Comparison of ENCODE assay signal across 9 mouse cellular contexts in genomic region chr7:19301461-19302263, GRCm38 (mm10). TPM values are rescaled to one million over a fixed set of nuclear protein-coding genes. Genes with fewer than 3 reads are reported as not detected.
A peak's percentile ranks its signal among the peaks of the same experiment; 100 is the strongest.
DNase-seq lines count a peak whose midpoint lies in the region; ATAC-seq and TF ChIP-seq lines count a peak whose summit lies in the region.
"Had no signal": no experiment of that assay in that cellular context is flagged by ENCODE, and none has a peak within 500 bp of the region (broad histone marks: within the 10 kb centered on the region; RNA-seq: fewer than 3 reads in every experiment).

No protein-coding gene starts in this region.

- no peaks in the 10 kb centered on the region for H3K36me3 ChIP-seq in heart, embryonic 15.5 days
- no peaks in the 10 kb centered on the region for H3K36me3 ChIP-seq in hindbrain, embryonic 16.5 days (ENCODE audit: control insufficient read depth, insufficient read depth, low read length)
- no peaks in the 10 kb centered on the region for H3K36me3 ChIP-seq in midbrain, postnatal 0 days (ENCODE audit: insufficient read depth, low read length)

- DNase-seq in heart, postnatal 25 days (ENCODE audit: low spot score), result no peak
- no peak for DNase-seq in midbrain, postnatal 0 days (ENCODE audit: low spot score)
- no peak for DNase-seq in adrenal gland, postnatal 14 days
- no peak for DNase-seq in gastrocnemius, postnatal 36 days
- no peak for DNase-seq in urinary bladder, postnatal 36 days (ENCODE audit: low spot score in 2 of 2)

- H3K4me2 ChIP-seq in heart, embryonic 15.5 days, result peak overlapping the region; percentile 53
- H3K4me2 ChIP-seq in hindbrain, embryonic 16.5 days (ENCODE audit: low read length), result peak overlapping the region; percentile 66
- H3K4me2 ChIP-seq in midbrain, postnatal 0 days (ENCODE audit: low read depth, low read length, poor library complexity, severe bottlenecking), result peak overlapping the region; percentile 60

- no peak overlapping the region for H3K27ac ChIP-seq in heart, embryonic 15.5 days
- H3K27ac ChIP-seq in hindbrain, embryonic 16.5 days (ENCODE audit: low read depth, low read length), result no peak overlapping the region
- 0 out of 2 replicates have a peak overlapping the region, but pooled peaks have one; percentile 12 for H3K27ac ChIP-seq in midbrain, postnatal 0 days (ENCODE audit: low read depth, low read length)

- 12% methylated on average over 16 of the region's 16 CpGs for WGBS in heart, embryonic 15.5 days
- WGBS in hindbrain, embryonic 16.5 days, result 11% methylated on average over 16 of the region's 16 CpGs
- 6% methylated on average over 16 of the region's 16 CpGs for WGBS in midbrain, postnatal 0 days

- peak overlapping the region; percentile 1 for H3K9ac ChIP-seq in heart, embryonic 15.5 days
- H3K9ac ChIP-seq in hindbrain, embryonic 16.5 days (ENCODE audit: low read depth, low read length), result peak overlapping the region; percentile 48
- peak overlapping the region; percentile 54 for H3K9ac ChIP-seq in midbrain, postnatal 0 days (replicated peaks; ENCODE audit: low read length, poor library complexity, severe bottlenecking)

- intact Hi-C loops in heart, postnatal 25 days (cut with DNase I), result no loop called here
- intact Hi-C loops in gastrocnemius, postnatal 36 days (cut with DNase I), result no loop called here

- peaks cover 51% of the 10 kb centered on the region for H3K27me3 ChIP-seq in heart, embryonic 15.5 days
- H3K27me3 ChIP-seq in hindbrain, embryonic 16.5 days (replicated peaks; ENCODE audit: control insufficient read depth, insufficient read depth, low read length), result peaks cover 33% of the 10 kb centered on the region
- H3K27me3 ChIP-seq in midbrain, postnatal 0 days (ENCODE audit: insufficient read depth, low read length), result peaks cover 24% of the 10 kb centered on the region

- TF ChIP-seq CTCF in midbrain, postnatal 0 days (IDR thresholded peaks at IDR 0.05), result no peak

- no peaks in the 10 kb centered on the region for H3K9me3 ChIP-seq in heart, embryonic 15.5 days (replicated peaks)
- H3K9me3 ChIP-seq in hindbrain, embryonic 16.5 days (ENCODE audit: control insufficient read depth, low read length), result no peaks in the 10 kb centered on the region
- H3K9me3 ChIP-seq in midbrain, postnatal 0 days (ENCODE audit: low read length), result no peaks in the 10 kb centered on the region

- H3K4me3 ChIP-seq in heart, embryonic 15.5 days, result peak overlapping the region; percentile 55
- peak overlapping the region; percentile 45 for H3K4me3 ChIP-seq in hindbrain, embryonic 16.5 days (ENCODE audit: low read length)
- H3K4me3 ChIP-seq in midbrain, postnatal 0 days (ENCODE audit: low read depth, low read length), result peak overlapping the region; percentile 38

- peaks cover 31% of the 10 kb centered on the region for H3K4me1 ChIP-seq in heart, embryonic 15.5 days (replicated peaks)
- H3K4me1 ChIP-seq in hindbrain, embryonic 16.5 days (ENCODE audit: control insufficient read depth, insufficient read depth, low read depth, low read length), result peaks cover 24% of the 10 kb centered on the region
- peaks cover 7% of the 10 kb centered on the region; the same call in 1 of the 2 replicates for H3K4me1 ChIP-seq in midbrain, postnatal 0 days (ENCODE audit: insufficient read depth, low read length)

- ATAC-seq in heart, embryonic 15.5 days (replicated peaks; ENCODE audit: insufficient number of reproducible peaks, insufficient read depth, low FRiP score, low read depth), result no peak
- peak; percentile 3; the same call in 1 of the 2 replicates for ATAC-seq in common myeloid progenitor, adult 5-6 weeks (replicated peaks; ENCODE audit: low read depth, poor library complexity, severe bottlenecking)
- no peak for ATAC-seq in hindbrain, embryonic 16.5 days
- no peak for ATAC-seq in midbrain, postnatal 0 days (ENCODE audit: low FRiP score)

RNA-seq across cellular contexts. Expression of gene Fosb, which starts 8.2 kb away (rescaled TPM):
- polyA plus RNA-seq in heart, embryonic 15.5 days (2015; fragmentation: Nextera tagmentation; extraction: Ambion mirVana), result 0.20 and 0.47 TPM in 2 replicates
- total RNA-seq in heart, postnatal 25 days (2021), result under 1 TPM; 0.59 to 0.81 TPM
- 61.8 and 98.3 TPM in 2 replicates for total RNA-seq in common myeloid progenitor, adult 5-6 weeks (2017)
- 0.06 and 0.10 TPM in 2 replicates for polyA plus RNA-seq in hindbrain, embryonic 16.5 days (2015; fragmentation: Nextera tagmentation; extraction: Ambion mirVana)
- 0.38 and 0.66 TPM in 2 replicates for total RNA-seq in midbrain, postnatal 0 days (2014; rRNA removed)
- polyA plus RNA-seq in midbrain, postnatal 0 days (2015; fragmentation: Nextera tagmentation; extraction: Ambion mirVana), result 0.10 and 0.11 TPM in 2 replicates
- total RNA-seq in adrenal gland, postnatal 14 days (2021), result 2.1 and 22.4 TPM in 2 replicates
- total RNA-seq in gastrocnemius, postnatal 36 days (2021), result under 1 TPM; 0.15 to 0.31 TPM

RNA-seq across cellular contexts. Expression of gene Rtn2, which starts 19.2 kb away (rescaled TPM):
- 27.2 TPM in 2 replicates for polyA plus RNA-seq in heart, embryonic 15.5 days (2015; fragmentation: Nextera tagmentation; extraction: Ambion mirVana)
- total RNA-seq in heart, postnatal 25 days (2021), result 100 to 1,000 TPM; 124 to 136 TPM
- total RNA-seq in common myeloid progenitor, adult 5-6 weeks (2017), result 0.14 TPM in 1 of 2 replicates, not detected in the other
- 124 and 126 TPM in 2 replicates for polyA plus RNA-seq in hindbrain, embryonic 16.5 days (2015; fragmentation: Nextera tagmentation; extraction: Ambion mirVana)
- 160 and 172 TPM in 2 replicates for total RNA-seq in midbrain, postnatal 0 days (2014; rRNA removed)
- 104 and 107 TPM in 2 replicates for polyA plus RNA-seq in midbrain, postnatal 0 days (2015; fragmentation: Nextera tagmentation; extraction: Ambion mirVana)
- total RNA-seq in adrenal gland, postnatal 14 days (2021), result 6.0 and 7.9 TPM in 2 replicates
- total RNA-seq in gastrocnemius, postnatal 36 days (2021), result 1,000 to 10,000 TPM in 1 of 2 experiments, 100 to 1,000 TPM in 1; 974 to 1,054 TPM

RNA-seq across cellular contexts. Expression of gene Ppm1n, which starts 21.8 kb away (rescaled TPM):
- 0.11 and 0.16 TPM in 2 replicates for polyA plus RNA-seq in heart, embryonic 15.5 days (2015; fragmentation: Nextera tagmentation; extraction: Ambion mirVana)
- not detected for total RNA-seq in heart, postnatal 25 days (2021)
- total RNA-seq in common myeloid progenitor, adult 5-6 weeks (2017), result not detected in 2 replicates
- polyA plus RNA-seq in hindbrain, embryonic 16.5 days (2015; fragmentation: Nextera tagmentation; extraction: Ambion mirVana), result 0.79 and 1.5 TPM in 2 replicates
- 1.8 and 2.2 TPM in 2 replicates for total RNA-seq in midbrain, postnatal 0 days (2014; rRNA removed)
- polyA plus RNA-seq in midbrain, postnatal 0 days (2015; fragmentation: Nextera tagmentation; extraction: Ambion mirVana), result 1.2 and 1.4 TPM in 2 replicates
- 0.19 TPM in 1 of 2 replicates, not detected in the other for total RNA-seq in adrenal gland, postnatal 14 days (2021)
- total RNA-seq in gastrocnemius, postnatal 36 days (2021), result under 1 TPM in 1 of 2 experiments, not detected in 1; 0.35 TPM
- polyA plus RNA-seq: erythroblast, embryonic 14.5 days had no signal

RNA-seq across cellular contexts. Expression of gene Vasp, which starts 30.0 kb away (rescaled TPM):
- 81.2 and 81.6 TPM in 2 replicates for polyA plus RNA-seq in heart, embryonic 15.5 days (2015; fragmentation: Nextera tagmentation; extraction: Ambion mirVana)
- 10 to 100 TPM; 35.7 to 39.4 TPM for total RNA-seq in heart, postnatal 25 days (2021)
- 47.6 and 61.7 TPM in 2 replicates for total RNA-seq in common myeloid progenitor, adult 5-6 weeks (2017)
- polyA plus RNA-seq in hindbrain, embryonic 16.5 days (2015; fragmentation: Nextera tagmentation; extraction: Ambion mirVana), result 39.9 and 42.9 TPM in 2 replicates
- 50.9 and 56.9 TPM in 2 replicates for total RNA-seq in midbrain, postnatal 0 days (2014; rRNA removed)
- polyA plus RNA-seq in midbrain, postnatal 0 days (2015; fragmentation: Nextera tagmentation; extraction: Ambion mirVana), result 31.4 and 32.3 TPM in 2 replicates
- total RNA-seq in adrenal gland, postnatal 14 days (2021), result 62.0 and 79.0 TPM in 2 replicates
- 10 to 100 TPM; 15.9 to 20.6 TPM for total RNA-seq in gastrocnemius, postnatal 36 days (2021)

RNA-seq across cellular contexts. Expression of gene Ercc1, which starts 42.9 kb away (rescaled TPM):
- polyA plus RNA-seq in heart, embryonic 15.5 days (2015; fragmentation: Nextera tagmentation; extraction: Ambion mirVana), result 59.8 and 60.3 TPM in 2 replicates
- 10 to 100 TPM; 40.7 to 45.1 TPM for total RNA-seq in heart, postnatal 25 days (2021)
- 17.1 and 18.9 TPM in 2 replicates for total RNA-seq in common myeloid progenitor, adult 5-6 weeks (2017)
- 80.6 and 87.2 TPM in 2 replicates for polyA plus RNA-seq in hindbrain, embryonic 16.5 days (2015; fragmentation: Nextera tagmentation; extraction: Ambion mirVana)
- 50.3 and 71.4 TPM in 2 replicates for total RNA-seq in midbrain, postnatal 0 days (2014; rRNA removed)
- polyA plus RNA-seq in midbrain, postnatal 0 days (2015; fragmentation: Nextera tagmentation; extraction: Ambion mirVana), result 67.7 and 71.0 TPM in 2 replicates
- 37.1 and 46.7 TPM in 2 replicates for total RNA-seq in adrenal gland, postnatal 14 days (2021)
- 10 to 100 TPM; 24.5 to 29.0 TPM for total RNA-seq in gastrocnemius, postnatal 36 days (2021)

Comparison
In these comparisons a context has a peak if more than half of its experiments do, and no peak if none do; other contexts are left out.
1. H3K9ac ChIP-seq: peak in every context shown above with its lines; median percentile 54 in midbrain, postnatal 0 days; 48 in hindbrain, embryonic 16.5 days; 1 in heart, embryonic 15.5 days.
2. RNA of gene Rtn2, which starts 19.2 kb away (total RNA-seq): 974 to 1,054 TPM in gastrocnemius, postnatal 36 days, 160 to 172 TPM in midbrain, postnatal 0 days and 124 to 136 TPM in heart, postnatal 25 days; 6.0 to 7.9 TPM in adrenal gland, postnatal 14 days and 0.14 TPM in common myeloid progenitor, adult 5-6 weeks; every median in the first group is over 10 times any median in the second.
3. Peak in every context shown above with its lines, with median percentiles within 50 percentile points of each other: H3K4me2 ChIP-seq and H3K4me3 ChIP-seq.